Mouse (Mus musculus) hindbrain, embryonic 15.5 days (tissue): ENCODE results near the gene Cdk2ap2. TPM values are rescaled to one million over a fixed set of nuclear protein-coding genes. Genes with fewer than 3 reads are reported as not detected.

ENCODE experiments used
- ATAC-seq: fragments of 200-750 bp; cut with Nextera tagmentation; 2 replicates; pipeline ENCODE4 v1.8.0; 2017; ENCODE audit warnings: low read depth, moderate number of reproducible peaks, moderate TSS enrichment; ENCODE audit not compliant: low FRiP score
- H3K27ac ChIP-seq: fragments of 300-500 bp; sonication (generic); replicated peaks from 2 replicates; pipeline ENCODE4 v1.5.1; 2015; ENCODE audit warnings: mild to moderate bottlenecking, inconsistent platforms
- H3K27me3 ChIP-seq: fragments of 300-500 bp; sonication (generic); 2 replicates; pipeline ENCODE4 v1.6.1; 2015; ENCODE audit warnings: control low read depth, inconsistent platforms
- H3K36me3 ChIP-seq: fragments of 300-500 bp; sonication (generic); 2 replicates; pipeline ENCODE4 v1.6.1; 2015; ENCODE audit warnings: control low read depth, inconsistent platforms
- H3K4me1 ChIP-seq: fragments of 300-500 bp; sonication (generic); replicated peaks from 2 replicates; pipeline ENCODE4 v1.6.1; 2015; ENCODE audit warnings: control low read depth, inconsistent platforms
- H3K4me2 ChIP-seq: fragments of 300-500 bp; sonication (generic); 2 replicates; pipeline ENCODE4 v1.6.1; 2015; ENCODE audit warnings: moderate library complexity, mild to moderate bottlenecking, inconsistent platforms
- H3K4me3 ChIP-seq: fragments of 300-500 bp; sonication (generic); 2 replicates; pipeline ENCODE4 v1.5.1; 2015; ENCODE audit warnings: mild to moderate bottlenecking, inconsistent platforms
- H3K9ac ChIP-seq: fragments of 300-500 bp; sonication (generic); 2 replicates; pipeline ENCODE4 v1.6.1; 2015; ENCODE audit warnings: inconsistent platforms
- H3K9me3 ChIP-seq: fragments of 300-500 bp; sonication (generic); 2 replicates; pipeline ENCODE4 v1.6.1; 2016; ENCODE audit warnings: control low read depth, inconsistent platforms
- WGBS: fragments of 180-500 bp; shearing (Covaris S2); methylation state at CpG from one replicate; pipeline ENCODE4 v1.1.7; 2015; 5-methylcytosine and 5-hydroxymethylcytosine counted together
- polyA plus RNA-seq: library from polyadenylated mRNA; unstranded; fragments of >200 nt; fragmentation: Nextera tagmentation; extraction: Ambion mirVana; gene quantifications from 2 replicates; pipeline ENCODE4 v1.2.1, GENCODE M21; 2015

Cdk2ap2 gene
- polyA plus RNA-seq, 1 experiment from 2014 or later: 92.5 TPM

- Histone ChIP-seq H3K27ac (no peak overlapping the region), H3K4me3 (no peak overlapping the region), H3K27me3 (no peaks in the 10 kb centered on the region), H3K9me3 (no peaks in the 10 kb centered on the region), H3K36me3 (no peaks in the 10 kb centered on the region), H3K9ac (no peak overlapping the region), H3K4me1 (no peaks in the 10 kb centered on the region), H3K4me2 (no peak overlapping the region)
- WGBS: 95% methylated on average over 5 of the region's 5 CpGs
- no peak for ATAC-seq
Observed at GRCm38 (mm10) chr19:4087090-4087489, 9.9 kb upstream of the Cdk2ap2 start.

DNA sequence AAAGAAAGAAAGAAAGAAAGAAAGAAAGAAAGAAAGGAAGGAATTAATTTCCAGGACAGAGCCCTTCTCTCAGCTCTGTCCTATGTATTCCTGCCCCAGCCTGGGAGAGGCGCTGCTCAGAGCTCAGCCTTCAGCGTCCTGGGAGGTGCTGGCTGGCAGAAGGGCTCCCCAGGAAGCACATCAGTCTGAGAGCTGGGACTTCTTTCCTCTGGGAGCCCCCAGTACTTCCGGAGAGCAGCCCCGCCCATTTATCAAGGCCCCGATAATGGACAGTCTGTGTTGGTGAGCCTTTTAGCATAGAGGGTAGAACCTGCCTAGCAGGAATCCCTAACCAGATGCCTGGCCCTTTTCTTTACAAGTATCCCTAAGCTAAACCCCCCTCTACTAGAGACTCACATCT lies 8.8 kb upstream of the Cdk2ap2 start:
- 55% methylated on average over 5 of the region's 5 CpGs for WGBS
- no peaks in the 10 kb centered on the region for H3K27me3 ChIP-seq
- no peaks in the 10 kb centered on the region for H3K4me1 ChIP-seq
- no peak overlapping the region for H3K4me2 ChIP-seq
- no peak overlapping the region for H3K9ac ChIP-seq
- ATAC-seq: no peak
- no peaks in the 10 kb centered on the region for H3K36me3 ChIP-seq
- no peak overlapping the region for H3K27ac ChIP-seq
- no peak overlapping the region for H3K4me3 ChIP-seq
- H3K9me3 ChIP-seq: no peaks in the 10 kb centered on the region

DNA sequence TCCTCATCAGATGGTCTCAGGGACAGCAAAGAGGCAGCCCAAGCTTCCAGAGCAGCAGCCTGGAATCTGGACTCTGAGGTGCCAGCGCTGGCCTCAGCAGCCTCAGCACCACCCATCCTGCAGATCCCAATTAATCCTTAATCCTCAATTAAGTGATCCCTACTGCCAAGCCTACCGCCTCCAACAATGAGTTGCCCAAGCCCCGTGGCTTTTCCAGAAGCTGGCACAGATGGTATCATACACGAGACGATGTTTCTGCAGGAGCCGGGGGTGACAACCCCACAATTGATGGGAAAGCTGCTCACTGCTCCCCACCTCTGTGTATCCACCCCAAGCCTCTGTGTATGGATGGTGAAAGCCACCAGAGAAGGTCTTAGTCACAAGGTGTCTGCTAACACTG lies 7.9 kb upstream of the Cdk2ap2 start:
- ATAC-seq: no peak
- no peaks in the 10 kb centered on the region for H3K27me3 ChIP-seq
- H3K4me3 ChIP-seq: no peak overlapping the region
- no peaks in the 10 kb centered on the region for H3K9me3 ChIP-seq
- 79% methylated on average over 6 of the region's 6 CpGs for WGBS
- no peak overlapping the region for H3K27ac ChIP-seq
- no peaks in the 10 kb centered on the region for H3K4me1 ChIP-seq
- H3K9ac ChIP-seq: no peak overlapping the region
- no peaks in the 10 kb centered on the region for H3K36me3 ChIP-seq
- no peak overlapping the region for H3K4me2 ChIP-seq

DNA sequence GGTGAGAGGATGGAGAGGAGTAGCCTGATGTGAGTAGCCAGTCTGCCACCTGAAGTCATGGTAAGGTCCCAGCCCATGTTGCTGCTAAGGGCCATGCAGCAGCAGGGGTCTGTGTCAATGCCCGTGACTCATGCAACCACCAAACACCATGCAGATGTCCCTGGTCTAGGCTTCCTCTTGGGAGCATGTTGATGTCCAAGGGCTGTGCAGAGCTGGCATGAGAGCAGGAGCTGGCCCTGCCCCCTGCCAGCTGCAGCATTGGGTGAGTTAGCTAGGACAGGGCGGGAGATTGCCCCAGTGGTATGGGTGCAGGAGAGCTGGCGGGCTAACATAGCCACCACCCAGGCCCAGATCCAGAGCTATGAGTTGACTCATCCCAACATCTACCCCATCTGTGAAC lies 6.5 kb upstream of the Cdk2ap2 start:
- H3K4me1 ChIP-seq: no peaks in the 10 kb centered on the region
- no peak overlapping the region for H3K4me3 ChIP-seq
- no peak overlapping the region for H3K9ac ChIP-seq
- no peak overlapping the region for H3K4me2 ChIP-seq
- H3K36me3 ChIP-seq: no peaks in the 10 kb centered on the region
- H3K9me3 ChIP-seq: no peaks in the 10 kb centered on the region
- H3K27ac ChIP-seq: no peak overlapping the region
- 97% methylated on average over 3 of the region's 3 CpGs for WGBS
- H3K27me3 ChIP-seq: no peaks in the 10 kb centered on the region
- ATAC-seq: no peak

GRCm38 (mm10) chr19:4091383-4091782 lies 5.6 kb upstream of the Cdk2ap2 start:
- Histone ChIP-seq H3K36me3 (no peaks in the 10 kb centered on the region), H3K4me2 (no peak overlapping the region), H3K27ac (no peak overlapping the region), H3K4me1 (peaks cover 7% of the 10 kb centered on the region), H3K27me3 (no peaks in the 10 kb centered on the region), H3K9ac (no peak overlapping the region), H3K4me3 (no peak overlapping the region), H3K9me3 (no peaks in the 10 kb centered on the region)
- 74% methylated on average over 2 of the region's 2 CpGs for WGBS
- ATAC-seq: no peak

GRCm38 (mm10) chr19:4092750-4093149 lies 4.2 kb upstream of the Cdk2ap2 start:
- H3K4me2 ChIP-seq: no peak overlapping the region
- no peak overlapping the region for H3K9ac ChIP-seq
- H3K27me3 ChIP-seq: no peaks in the 10 kb centered on the region
- no peaks in the 10 kb centered on the region for H3K9me3 ChIP-seq
- 91% methylated on average over 3 of the region's 3 CpGs for WGBS
- H3K36me3 ChIP-seq: no peaks in the 10 kb centered on the region
- H3K4me3 ChIP-seq: no peak overlapping the region
- ATAC-seq: no peak
- peaks cover 14% of the 10 kb centered on the region for H3K4me1 ChIP-seq
- no peak overlapping the region for H3K27ac ChIP-seq

GRCm38 (mm10) chr19:4093772-4094171 lies 3.2 kb upstream of the Cdk2ap2 start:
- Histone ChIP-seq H3K27me3 (no peaks in the 10 kb centered on the region), H3K4me2 (no peak overlapping the region), H3K4me3 (no peak overlapping the region), H3K36me3 (no peaks in the 10 kb centered on the region), H3K27ac (no peak overlapping the region), H3K9ac (no peak overlapping the region), H3K9me3 (no peaks in the 10 kb centered on the region), H3K4me1 (peaks cover 24% of the 10 kb centered on the region)
- 79% methylated on average over 7 of the region's 7 CpGs for WGBS
- no peak for ATAC-seq

- H3K9ac ChIP-seq: no peak overlapping the region
- peaks cover 30% of the 10 kb centered on the region for H3K4me1 ChIP-seq
- no peak overlapping the region for H3K27ac ChIP-seq
- no peaks in the 10 kb centered on the region for H3K9me3 ChIP-seq
- no peak overlapping the region for H3K4me3 ChIP-seq
- H3K36me3 ChIP-seq: no peaks in the 10 kb centered on the region
- no peak for ATAC-seq
- H3K27me3 ChIP-seq: no peaks in the 10 kb centered on the region
- no peak overlapping the region for H3K4me2 ChIP-seq
- WGBS: 82% methylated on average over 3 of the region's 3 CpGs
Observed at GRCm38 (mm10) chr19:4094348-4094747, 2.6 kb upstream of the Cdk2ap2 start.

GRCm38 (mm10) chr19:4094774-4095303 lies 2.1 kb upstream of the Cdk2ap2 start:
- WGBS: 77% methylated on average over 5 of the region's 5 CpGs
- Histone ChIP-seq H3K36me3 (no peaks in the 10 kb centered on the region), H3K9ac (no peak overlapping the region), H3K9me3 (no peaks in the 10 kb centered on the region), H3K4me2 (no peak overlapping the region), H3K27ac (no peak overlapping the region), H3K4me1 (peaks cover 35% of the 10 kb centered on the region), H3K4me3 (no peak overlapping the region), H3K27me3 (no peaks in the 10 kb centered on the region)
- ATAC-seq: no peak

GRCm38 (mm10) chr19:4095802-4096201 lies 1.2 kb upstream of the Cdk2ap2 start:
- 59% methylated on average over 3 of the region's 3 CpGs for WGBS
- Histone ChIP-seq H3K4me1 (peaks cover 45% of the 10 kb centered on the region), H3K9me3 (no peaks in the 10 kb centered on the region), H3K36me3 (no peaks in the 10 kb centered on the region), H3K4me3 (peak overlapping the region; percentile 74; the same call in 1 of the 2 replicates), H3K27me3 (no peaks in the 10 kb centered on the region), H3K27ac (peak overlapping the region; percentile 95; the same call in 1 of the 2 replicates), H3K4me2 (peak overlapping the region; percentile 73), H3K9ac (no peak overlapping the region)
- ATAC-seq: no peak

DNA sequence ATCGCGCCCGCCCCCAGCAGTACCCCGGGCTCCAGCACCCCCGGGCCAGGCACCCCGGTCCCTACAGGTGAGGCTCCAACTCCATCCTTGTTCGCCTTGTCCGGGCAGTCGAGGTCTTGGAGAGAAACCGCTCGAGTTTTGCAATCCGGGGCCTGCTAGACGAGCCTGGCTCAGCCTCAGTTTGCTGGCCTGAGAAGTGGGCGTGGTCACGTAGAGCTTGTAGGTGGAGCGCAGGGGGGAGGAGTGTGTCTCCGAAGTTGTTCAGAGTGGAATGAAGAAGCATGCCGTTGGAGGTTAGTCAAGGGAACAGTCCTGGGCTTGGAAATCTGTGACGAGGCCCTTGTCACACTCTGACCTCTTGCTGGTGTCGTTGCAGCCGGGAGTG lies 451 bp downstream of the Cdk2ap2 start:
- ATAC-seq: no peak
- Histone ChIP-seq H3K27ac (peak overlapping the region; percentile 71), H3K9ac (peak overlapping the region; percentile 58), H3K27me3 (no peaks in the 10 kb centered on the region), H3K36me3 (no peaks in the 10 kb centered on the region), H3K4me3 (peak overlapping the region; percentile 74), H3K9me3 (no peaks in the 10 kb centered on the region), H3K4me1 (peaks cover 61% of the 10 kb centered on the region), H3K4me2 (peak overlapping the region; percentile 73)
- WGBS: 2% methylated on average over 21 of the region's 21 CpGs

DNA sequence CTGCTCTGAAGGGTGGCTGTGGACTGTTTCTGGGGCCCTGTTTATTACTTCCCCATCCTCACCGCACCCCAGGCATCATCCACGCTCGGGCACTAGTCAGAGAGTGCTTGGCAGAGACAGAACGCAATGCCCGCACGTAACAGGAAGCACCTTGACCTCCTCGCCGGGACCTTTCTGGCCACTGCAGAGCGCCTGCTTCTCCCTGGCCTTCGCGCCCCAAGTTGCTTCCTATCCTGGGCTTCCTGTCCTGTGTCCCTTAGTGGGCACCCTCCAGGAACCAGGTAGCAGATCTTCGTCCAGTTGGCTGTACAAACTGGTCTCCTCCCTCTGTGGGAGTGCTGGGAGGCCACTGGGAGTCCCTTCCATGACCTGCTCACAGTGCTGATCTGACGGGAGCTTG lies 1.4 kb downstream of the Cdk2ap2 start:
- H3K4me1 ChIP-seq: peaks cover 65% of the 10 kb centered on the region
- H3K9me3 ChIP-seq: no peaks in the 10 kb centered on the region
- no peak overlapping the region for H3K27ac ChIP-seq
- no peaks in the 10 kb centered on the region for H3K36me3 ChIP-seq
- H3K4me2 ChIP-seq: no peak overlapping the region
- no peaks in the 10 kb centered on the region for H3K27me3 ChIP-seq
- no peak overlapping the region for H3K9ac ChIP-seq
- H3K4me3 ChIP-seq: no peak overlapping the region
- ATAC-seq: no peak
- WGBS: 91% methylated on average over 13 of the region's 13 CpGs

- ATAC-seq: no peak
- Histone ChIP-seq H3K9ac (no peak overlapping the region), H3K36me3 (no peaks in the 10 kb centered on the region), H3K27me3 (no peaks in the 10 kb centered on the region), H3K4me3 (no peak overlapping the region), H3K4me1 (peaks cover 65% of the 10 kb centered on the region), H3K9me3 (no peaks in the 10 kb centered on the region), H3K27ac (no peak overlapping the region), H3K4me2 (peak overlapping the region; percentile 80; the same call in 1 of the 2 replicates)
- 18% methylated on average over 9 of the region's 9 CpGs for WGBS
Observed at GRCm38 (mm10) chr19:4099056-4099455, 2.1 kb downstream of the Cdk2ap2 start.
